Mouse (Mus musculus): ENCODE measurements around the gene Spryd3.

- TF ChIP-seq CTCF (IDR thresholded peaks at IDR 0.05; ENCODE audit: control insufficient read depth, insufficient read depth, insufficient read length) (peak; percentile 99), MAX (IDR thresholded peaks at IDR 0.05) (no peak), USF1 (IDR thresholded peaks at IDR 0.05; ENCODE audit: low read depth) (no peak), MYOD1 (IDR thresholded peaks at IDR 0.05; ENCODE audit: control insufficient read depth, insufficient read length, low read depth) (no peak), FOSL1 (IDR thresholded peaks at IDR 0.05; ENCODE audit: insufficient read depth, low read length, poor library complexity, severe bottlenecking) (no peak), MYOG (IDR thresholded peaks at IDR 0.05; ENCODE audit: control insufficient read depth, extremely low read depth, insufficient read length) (no peak)
These were observed 35.7 kb downstream of the Spryd3 start, which contains the start of gene Tns2 for GRCm38 (mm10) chr15:102100161-102100981.

Data from C2C12 (cell line).